Mouse (Mus musculus): ENCODE measurements around the gene Gtf2a2.

GRCm38 (mm10) chr9:70015632-70016031, 3.3 kb downstream of the Gtf2a2 start:
- TF ChIP-seq MAZ (IDR thresholded peaks at IDR 0.05; ENCODE audit: low read depth, low read length) (no peak), POLR2A (IDR thresholded peaks at IDR 0.05; ENCODE audit: control insufficient read depth in 1 of 2, insufficient read depth in 1 of 2, low read depth in 1 of 2, low read length in 2 of 2, poor library complexity in 1 of 2) (no peak), CTCF (IDR thresholded peaks at IDR 0.05 in 2 of 3, conservative IDR thresholded peaks at IDR 0.05 in 1 of 3; ENCODE audit: control insufficient read depth in 1 of 3, insufficient read depth in 1 of 3, low read depth in 2 of 3, low read length in 3 of 3, poor library complexity in 1 of 3, severe bottlenecking in 1 of 3) (no peak)
